Mouse (Mus musculus) lung, embryonic 14.5 days (tissue): Measurements from ENCODE around the gene Siae. TPM values are rescaled to one million over a fixed set of nuclear protein-coding genes. Genes with fewer than 3 reads are reported as not detected.

Experiments used
- ATAC-seq: fragments of 200-750 bp; cut with Nextera tagmentation; 2 replicates; pipeline ENCODE4 v1.8.0; 2017; ENCODE audit warnings: mild to moderate bottlenecking, moderate TSS enrichment, moderate library complexity; ENCODE audit not compliant: insufficient read depth
- DNase-seq: peaks from one replicate; pipeline ENCODE4 v3.0.0-alpha.2; 2015
- H3K27ac ChIP-seq: fragments of 300-500 bp; sonication (generic); 2 replicates; pipeline ENCODE4 v1.5.1; 2014; ENCODE audit warnings: low read depth, mild to moderate bottlenecking, moderate library complexity
- H3K27me3 ChIP-seq: fragments of 300-500 bp; sonication (generic); 2 replicates; pipeline ENCODE4 v1.6.1; 2014; ENCODE audit warnings: low read length, control low read depth; ENCODE audit not compliant: insufficient read depth
- H3K36me3 ChIP-seq: fragments of 300-500 bp; sonication (generic); 2 replicates; pipeline ENCODE4 v1.6.1; 2014; ENCODE audit warnings: control low read depth; ENCODE audit not compliant: insufficient read depth
- H3K4me1 ChIP-seq: fragments of 300-500 bp; sonication (generic); 2 replicates; pipeline ENCODE4 v1.6.1; 2014; ENCODE audit warnings: antibody characterized with exemption, control low read depth; ENCODE audit not compliant: insufficient read depth
- H3K4me2 ChIP-seq: fragments of 300-500 bp; sonication (generic); 2 replicates; pipeline ENCODE4 v1.6.1; 2014; ENCODE audit warnings: mild to moderate bottlenecking
- H3K4me3 ChIP-seq: fragments of 300-500 bp; sonication (generic); 2 replicates; pipeline ENCODE4 v1.5.1; 2014; ENCODE audit warnings: low read depth, low read length
- H3K9ac ChIP-seq: fragments of 300-500 bp; sonication (generic); 2 replicates; pipeline ENCODE4 v1.6.1; 2014
- H3K9me3 ChIP-seq: fragments of 300-500 bp; sonication (generic); 2 replicates; pipeline ENCODE4 v1.6.1; 2016; ENCODE audit warnings: low read depth, low read length, control low read depth
- CTCF ChIP-seq: IDR thresholded peaks from 2 replicates; pipeline ENCODE4 v1.5.1; 2016; ENCODE audit warnings: antibody characterized with exemption, low read depth
- WGBS: fragments of 180-500 bp; shearing (Covaris S2); extraction: QIAGEN DNeasy Blood & Tissue Kit; methylation state at CpG from one replicate; pipeline ENCODE4 v1.1.7; 2014; 5-methylcytosine and 5-hydroxymethylcytosine counted together
- polyA plus RNA-seq: library from polyadenylated mRNA; unstranded; fragments of >200 nt; fragmentation: Nextera tagmentation; extraction: Ambion mirVana; gene quantifications from 2 replicates; pipeline ENCODE4 v1.2.1, GENCODE M21; 2014

The Siae gene
- polyA plus RNA-seq, 1 experiment from 2014 or later: 12.2 TPM

DNA sequence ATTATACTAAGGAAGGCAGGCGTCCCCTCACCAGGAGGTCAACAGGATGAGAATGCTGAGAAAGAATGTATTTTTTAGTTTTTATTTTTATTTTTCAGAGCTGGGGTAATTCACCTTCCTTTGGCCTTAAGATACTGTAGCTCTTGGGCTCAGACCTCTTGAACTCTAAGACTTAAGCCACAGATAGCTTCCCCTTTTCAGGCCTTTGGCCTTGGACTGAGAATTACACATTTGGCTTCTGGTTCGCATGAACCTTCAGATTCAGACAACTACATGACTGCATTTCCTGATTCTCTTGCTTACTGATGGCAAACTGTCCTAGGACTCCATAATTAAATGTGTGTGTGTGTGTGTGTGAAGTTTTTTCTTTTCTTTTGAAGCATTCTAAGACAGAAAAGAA, 43.1 kb downstream of the Siae start:
- no peaks in the 10 kb centered on the region for H3K27me3 ChIP-seq
- H3K9me3 ChIP-seq: no peaks in the 10 kb centered on the region
- no peak overlapping the region for H3K9ac ChIP-seq
- no peak overlapping the region for H3K4me2 ChIP-seq
- no peak for TF ChIP-seq CTCF
- H3K4me3 ChIP-seq: no peak overlapping the region
- H3K4me1 ChIP-seq: no peaks in the 10 kb centered on the region
- DNase-seq: no peak
- H3K36me3 ChIP-seq: no peaks in the 10 kb centered on the region
- H3K27ac ChIP-seq: no peak overlapping the region
- ATAC-seq: no peak
- WGBS: 89% methylated on average over 2 of the region's 2 CpGs

DNA sequence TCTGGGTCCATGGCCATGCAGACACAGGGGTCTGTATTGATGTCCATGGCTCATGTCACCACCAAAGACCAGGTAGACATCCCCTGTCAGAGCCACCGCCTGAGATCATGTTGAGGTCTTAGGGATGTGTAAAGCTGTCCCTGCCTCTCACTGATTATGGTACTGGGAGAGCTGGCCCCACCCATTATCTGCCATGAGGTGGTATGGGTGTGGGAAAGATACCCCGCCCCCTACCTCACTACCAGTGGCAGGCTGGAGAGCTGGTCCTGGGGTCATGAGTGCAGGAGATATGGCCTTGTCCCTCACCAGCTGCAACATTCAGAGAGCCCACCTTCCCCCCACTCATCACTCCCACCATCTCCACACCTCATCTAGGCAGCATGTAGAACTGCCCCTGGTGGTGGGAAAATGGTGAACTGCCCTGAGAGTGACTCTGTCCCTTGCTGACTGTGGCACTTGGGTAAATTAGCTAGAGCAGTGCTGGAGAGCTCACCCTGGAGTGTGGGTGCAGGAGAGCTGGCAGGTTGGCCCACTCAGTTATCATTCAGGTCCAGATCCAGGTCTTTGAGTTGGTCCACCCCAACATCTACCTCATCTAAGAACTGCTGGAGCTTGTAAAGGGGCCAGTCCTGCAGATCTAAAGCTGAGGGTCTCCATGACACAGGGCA, 45.2 kb downstream of the Siae start:
- TF ChIP-seq CTCF: no peak
- Histone ChIP-seq H3K9ac (no peak overlapping the region), H3K4me2 (no peak overlapping the region), H3K36me3 (no peaks in the 10 kb centered on the region), H3K4me1 (no peaks in the 10 kb centered on the region), H3K27ac (no peak overlapping the region), H3K27me3 (no peaks in the 10 kb centered on the region), H3K4me3 (no peak overlapping the region), H3K9me3 (no peaks in the 10 kb centered on the region)
- 91% methylated on average over 2 of the region's 2 CpGs for WGBS
- DNase-seq (no peak), ATAC-seq (no peak)

DNA sequence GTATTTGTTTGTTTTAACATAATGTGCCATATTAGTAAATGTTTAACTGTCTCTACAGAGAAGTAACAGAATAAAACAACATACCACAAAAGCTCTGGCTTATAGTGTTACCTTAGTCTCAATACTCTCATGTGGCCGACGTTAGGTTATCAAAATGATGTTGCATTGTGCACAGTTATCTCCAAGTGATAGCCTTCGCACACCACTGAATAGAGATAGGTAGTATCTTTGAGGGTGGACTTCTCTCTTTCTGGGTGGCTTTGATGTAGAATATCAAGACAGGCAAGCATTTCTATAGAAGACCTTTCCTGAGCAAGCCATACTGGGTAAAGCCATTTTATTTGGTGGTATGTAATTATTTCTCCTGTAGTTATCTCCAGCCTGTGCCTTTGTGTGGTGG, 49.6 kb downstream of the Siae start:
- no peaks in the 10 kb centered on the region for H3K9me3 ChIP-seq
- H3K36me3 ChIP-seq: no peaks in the 10 kb centered on the region
- H3K27me3 ChIP-seq: no peaks in the 10 kb centered on the region
- no peak for TF ChIP-seq CTCF
- H3K4me1 ChIP-seq: no peaks in the 10 kb centered on the region
- 80% methylated on average over 3 of the region's 3 CpGs for WGBS
- H3K4me3 ChIP-seq: no peak overlapping the region
- ATAC-seq (no peak), DNase-seq (no peak)
- H3K27ac ChIP-seq: no peak overlapping the region
- H3K9ac ChIP-seq: no peak overlapping the region
- no peak overlapping the region for H3K4me2 ChIP-seq

DNA sequence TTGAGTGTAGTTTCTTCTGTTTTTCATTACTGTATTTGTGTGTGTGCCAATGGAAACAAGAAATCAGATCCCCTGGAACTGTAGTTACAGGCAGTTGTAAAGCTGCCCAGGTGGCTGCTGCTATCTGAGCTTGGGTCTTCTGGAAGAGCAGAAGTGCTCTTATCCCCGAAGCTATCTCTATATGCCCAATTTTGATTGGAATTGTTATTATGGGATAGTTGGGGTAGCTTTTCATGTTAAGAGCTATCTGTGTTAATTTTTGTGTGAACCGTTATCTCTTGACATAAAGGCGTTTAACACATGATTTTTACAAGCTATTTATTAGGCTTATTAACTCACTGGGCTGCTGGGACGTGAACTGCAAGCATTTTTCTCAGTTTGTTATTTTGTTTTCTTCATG, 54.1 kb downstream of the Siae start:
- WGBS: 74% methylated on average over 4 of the region's 4 CpGs
- no peaks in the 10 kb centered on the region for H3K9me3 ChIP-seq
- H3K4me2 ChIP-seq: no peak overlapping the region
- TF ChIP-seq CTCF: no peak
- H3K36me3 ChIP-seq: no peaks in the 10 kb centered on the region
- no peaks in the 10 kb centered on the region for H3K27me3 ChIP-seq
- no peak overlapping the region for H3K27ac ChIP-seq
- H3K4me1 ChIP-seq: no peaks in the 10 kb centered on the region
- H3K9ac ChIP-seq: no peak overlapping the region
- no peak for ATAC-seq
- DNase-seq: no peak
- no peak overlapping the region for H3K4me3 ChIP-seq

DNA sequence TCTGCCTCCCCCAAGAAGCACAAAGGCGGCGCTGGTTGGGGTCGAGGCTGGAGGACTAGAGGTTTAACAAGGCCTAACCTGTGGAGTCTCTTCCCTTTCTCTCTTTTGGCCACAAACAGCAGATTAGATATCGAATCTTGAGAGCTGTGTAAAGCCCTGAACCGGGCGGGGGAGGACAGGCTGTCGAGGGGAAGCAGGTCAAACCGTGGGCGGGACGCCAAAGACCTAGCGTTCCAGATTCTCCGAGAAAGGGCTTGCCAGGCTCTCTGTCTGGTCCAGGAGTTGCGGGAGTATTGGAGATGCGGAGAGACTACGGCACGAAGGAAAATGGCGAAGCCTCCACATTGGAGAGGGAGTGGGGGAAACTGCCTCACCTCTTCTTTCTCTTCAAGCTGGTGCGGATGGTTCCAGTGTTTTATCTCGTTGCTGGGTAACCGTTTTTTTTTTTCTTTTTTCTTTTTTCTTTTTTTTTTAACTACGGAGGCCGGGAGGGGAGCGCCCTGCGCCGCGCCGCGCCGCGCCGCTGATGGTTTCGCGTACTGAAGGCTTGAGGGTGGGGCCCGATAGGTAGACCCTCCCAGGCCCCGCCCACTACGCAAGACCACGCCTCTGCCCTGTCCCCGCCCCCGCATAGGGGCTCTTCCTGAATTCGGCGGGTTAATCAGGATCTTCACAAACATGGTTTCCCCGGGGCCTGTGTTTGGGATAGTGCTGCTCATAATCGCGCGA, 57.8 kb downstream of the Siae start, which contains the start of gene Spa17:
TSS of gene Spa17 (minus strand) at position 541 of the 729 bp plus-strand sequence.
- no peaks in the 10 kb centered on the region for H3K36me3 ChIP-seq
- peak within 1 kb of the TSS; percentile 58 for H3K4me3 ChIP-seq
- ATAC-seq (peak; percentile 95), DNase-seq (peak; percentile 97)
- WGBS: under 1% methylated on average over 45 of the region's 45 CpGs
- H3K27ac ChIP-seq: peak within 1 kb of the TSS; percentile 56; the same call in 1 of the 2 replicates
- H3K4me2 ChIP-seq: peak within 1 kb of the TSS; percentile 74
- no peak for TF ChIP-seq CTCF
- H3K9me3 ChIP-seq: no peaks in the 10 kb centered on the region
- H3K4me1 ChIP-seq: no peaks in the 10 kb centered on the region
- no peaks in the 10 kb centered on the region for H3K27me3 ChIP-seq
- H3K9ac ChIP-seq: peak within 1 kb of the TSS; percentile 62

DNA sequence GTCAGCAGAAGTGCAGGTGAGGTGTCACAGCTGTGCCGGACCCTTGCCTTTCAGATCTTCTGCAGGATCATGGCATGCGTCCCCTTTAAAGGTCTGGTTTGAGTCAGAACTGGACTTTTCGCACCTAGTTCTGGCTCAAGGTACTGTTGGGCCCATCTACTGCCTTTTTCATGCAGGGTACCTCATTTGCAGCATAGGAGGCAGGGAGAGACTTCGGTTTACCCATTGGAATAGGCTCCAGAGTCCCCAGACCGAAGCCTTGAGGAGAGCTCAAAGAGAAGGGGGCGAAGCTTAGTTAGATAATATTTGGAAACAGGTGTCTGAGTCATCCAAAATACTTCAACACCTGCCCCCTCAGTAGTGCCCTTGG, 58.4 kb downstream of the Siae start:
- no peaks in the 10 kb centered on the region for H3K27me3 ChIP-seq
- peak overlapping the region; percentile 74 for H3K4me2 ChIP-seq
- ATAC-seq (no peak; the same call in 1 of the 2 replicates), DNase-seq (no peak)
- H3K4me3 ChIP-seq: peak overlapping the region; percentile 58
- no peaks in the 10 kb centered on the region for H3K36me3 ChIP-seq
- H3K9ac ChIP-seq: peak overlapping the region; percentile 61
- TF ChIP-seq CTCF: no peak
- no peaks in the 10 kb centered on the region for H3K9me3 ChIP-seq
- H3K27ac ChIP-seq: peak overlapping the region; percentile 21; the same call in 1 of the 2 replicates
- no peaks in the 10 kb centered on the region for H3K4me1 ChIP-seq
- WGBS: 20% methylated on average over 6 of the region's 6 CpGs

DNA sequence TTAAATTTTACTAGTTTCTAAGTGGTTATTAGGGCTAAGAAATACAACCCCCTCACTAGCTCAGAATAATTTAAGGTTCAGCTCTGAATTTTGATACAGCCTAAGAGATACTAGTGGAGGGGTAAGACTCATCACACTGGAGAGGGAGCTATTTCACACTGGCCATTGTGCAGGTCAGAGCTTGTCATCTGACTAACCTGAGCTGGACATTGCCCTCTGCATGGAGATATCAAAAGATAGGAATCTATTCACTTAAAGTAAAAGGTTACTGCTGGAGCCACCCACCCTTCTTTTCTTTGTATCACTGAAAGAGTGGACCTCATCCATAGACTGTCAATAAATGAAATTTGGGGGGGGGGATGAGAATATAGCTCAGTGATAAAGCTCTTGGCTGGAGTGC, 58.8 kb downstream of the Siae start:
- peak overlapping the region; percentile 58; the same call in 1 of the 2 replicates for H3K4me3 ChIP-seq
- peak overlapping the region; percentile 61 for H3K9ac ChIP-seq
- no peak for TF ChIP-seq CTCF
- no peak overlapping the region for H3K27ac ChIP-seq
- no peaks in the 10 kb centered on the region for H3K36me3 ChIP-seq
- H3K4me2 ChIP-seq: peak overlapping the region; percentile 74
- ATAC-seq: peak; percentile 9; the same call in 1 of the 2 replicates
- no peak for DNase-seq
- no peaks in the 10 kb centered on the region for H3K4me1 ChIP-seq
- H3K27me3 ChIP-seq: no peaks in the 10 kb centered on the region
- no peaks in the 10 kb centered on the region for H3K9me3 ChIP-seq
